Mouse (Mus musculus) testis, adult 10 weeks (tissue): ENCODE data around the gene Arhgef25. TPM values are rescaled to one million over a fixed set of nuclear protein-coding genes. Genes with fewer than 3 reads are reported as not detected.

Experiments used
- polyA plus RNA-seq: library from polyadenylated mRNA; stranded (reverse); fragments of 350-450 nt; fragmentation: Illumina TruSeq; extraction: RNeasy Lipid Tissue Mini Kit (QIAGEN cat#74804); gene quantifications from one replicate; pipeline ENCODE4 v1.2.3, GENCODE M21; 2014; ENCODE audit warnings: low read depth, low replicate concordance

Arhgef25 gene
- 7.3 TPM for polyA plus RNA-seq

DNA sequence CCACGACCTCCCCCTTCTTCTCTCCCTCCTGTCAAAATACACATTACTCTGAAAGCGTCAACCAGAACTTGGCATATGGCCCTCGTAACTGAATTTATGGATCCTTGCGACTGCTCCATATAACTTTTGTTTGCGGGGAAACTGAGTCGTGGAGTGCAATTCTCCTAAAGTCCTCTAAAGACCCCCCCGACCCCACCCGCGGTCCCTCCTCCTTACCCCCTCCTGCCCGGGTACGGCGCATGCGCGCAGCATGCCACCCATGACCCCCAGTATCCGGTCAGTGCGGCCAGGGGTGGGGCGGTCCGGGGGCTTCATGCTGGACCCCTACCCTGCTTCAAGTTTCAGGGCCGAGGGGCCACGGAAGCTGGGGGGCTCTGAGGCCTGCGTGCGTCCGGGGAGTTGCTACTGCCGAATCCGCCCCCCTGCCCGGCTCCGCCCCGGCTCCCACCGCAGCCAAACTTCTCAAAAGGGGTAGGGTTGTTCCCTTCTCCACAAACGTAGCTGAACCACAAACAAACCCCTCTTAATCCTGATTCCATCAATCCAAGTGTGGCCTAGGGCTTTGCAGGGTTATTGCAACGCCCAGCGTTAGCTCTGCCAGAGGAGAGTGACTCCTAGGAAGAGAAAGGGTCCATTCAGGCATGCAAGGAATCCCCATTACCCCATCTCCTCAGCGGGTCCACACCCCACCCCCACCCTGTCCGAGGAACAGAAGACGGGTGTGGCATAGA is at the start of gene Arhgef25:
Arhgef25 (minus strand) TSS at position 433 of the 731 bp plus-strand sequence.

DNA sequence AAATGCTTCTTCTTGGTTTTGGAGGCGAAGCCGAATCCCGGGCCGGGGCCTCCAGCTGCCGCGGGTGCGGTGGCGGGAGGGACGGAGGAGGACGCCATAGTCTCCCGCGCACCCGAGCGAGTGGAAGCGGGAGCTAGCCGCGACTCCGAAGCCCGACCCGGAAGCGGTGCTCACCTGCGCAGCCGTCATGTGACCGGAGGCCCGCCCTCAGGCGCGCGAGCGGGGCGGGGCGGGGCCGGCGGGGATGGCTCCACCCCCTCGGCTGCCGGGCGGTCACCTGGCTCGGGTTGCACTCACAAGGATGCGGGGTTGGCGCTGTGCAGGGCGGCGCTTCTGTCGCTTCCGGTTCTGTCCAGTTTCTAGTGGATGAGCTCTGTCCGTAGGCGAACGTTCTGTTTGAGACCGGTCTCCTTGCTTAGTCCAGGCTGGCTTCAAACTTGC is 21.6 kb upstream of the Arhgef25 start, which contains the start of gene Pip4k2c:
Pip4k2c (minus strand) TSS at position 172 of the 441 bp plus-strand sequence.

DNA sequence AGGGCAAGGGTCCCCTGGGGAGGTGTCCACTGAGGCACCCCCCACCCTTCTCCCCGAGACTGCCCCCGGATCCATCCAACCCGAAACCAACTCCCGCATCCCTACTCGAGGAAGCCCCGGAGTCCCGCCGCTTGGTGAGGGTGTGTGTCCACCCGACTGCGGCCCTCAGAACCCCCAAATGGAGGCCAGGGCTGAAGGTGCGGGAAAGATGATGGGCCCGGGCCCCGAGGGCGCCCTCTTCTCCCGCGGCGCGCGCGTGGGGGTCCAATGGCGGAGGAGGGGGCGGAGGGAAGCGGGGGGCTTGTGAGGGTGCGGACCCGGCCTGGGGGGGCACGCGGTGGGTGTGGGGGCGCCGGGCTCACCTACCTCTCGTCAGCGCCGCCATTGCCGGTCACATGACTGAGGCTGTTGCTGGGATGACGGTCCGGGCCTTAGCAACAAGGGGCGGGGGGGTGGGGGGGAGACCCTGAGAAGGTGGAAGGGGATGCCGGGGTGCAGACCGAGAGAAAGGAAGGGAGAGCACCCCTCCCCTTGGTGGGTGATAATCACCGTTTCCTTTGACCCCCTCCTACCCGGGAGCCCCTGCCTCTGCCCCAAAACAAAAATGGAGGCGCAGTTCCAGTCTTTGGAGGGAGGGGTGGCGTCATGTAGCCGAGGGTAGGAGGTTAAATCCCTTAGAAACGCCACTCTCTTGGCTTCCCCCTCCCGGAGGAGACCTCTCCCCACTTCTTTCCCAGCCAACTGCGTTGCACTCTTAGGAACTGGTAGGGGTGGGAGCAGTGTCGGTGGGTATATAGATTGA is 5.6 kb upstream of the Arhgef25 start, which contains the start of gene Dtx3:
Dtx3 (minus strand) TSS at position 401 of the 802 bp plus-strand sequence.

DNA sequence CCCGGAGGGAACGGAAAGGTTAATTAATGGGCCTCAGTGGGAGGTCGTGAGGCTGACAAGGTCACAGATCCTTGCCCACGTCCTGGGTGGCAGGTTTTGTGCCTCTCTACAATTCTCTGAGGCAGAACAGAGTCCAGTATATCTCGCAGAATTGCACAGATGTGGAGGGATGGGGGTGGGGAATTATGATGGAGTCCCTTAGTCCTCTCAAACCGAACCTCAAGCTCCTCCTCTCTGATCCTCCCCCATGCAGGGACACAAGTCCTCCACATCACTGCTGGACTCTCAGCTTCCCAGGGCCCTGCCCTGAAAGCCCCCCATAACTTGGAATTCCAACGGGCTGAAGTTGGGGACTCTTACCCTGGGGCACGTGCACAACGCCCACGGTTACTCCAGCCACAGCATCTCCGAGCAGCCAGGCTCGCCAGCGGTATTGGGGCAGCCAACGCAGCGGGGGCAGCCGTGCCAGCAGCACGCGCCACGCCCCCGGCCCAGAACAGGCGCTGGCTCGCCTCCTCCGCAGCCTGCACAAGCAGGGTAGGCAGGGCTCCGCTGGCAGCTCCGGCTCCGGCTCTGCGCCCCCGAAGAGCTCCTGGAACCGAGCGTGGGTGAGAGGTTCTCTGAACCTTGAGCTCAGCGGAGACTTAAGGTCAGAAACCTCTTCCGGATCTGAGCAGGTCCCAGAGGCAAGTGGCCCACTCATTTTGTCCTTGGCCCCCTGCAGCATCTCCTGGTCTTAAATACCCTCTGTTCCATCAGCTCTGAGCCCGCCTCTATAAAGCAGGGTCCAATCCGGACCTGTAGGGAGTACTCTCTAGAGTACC is 9.8 kb downstream of the Arhgef25 start, which contains the start of gene Slc26a10:
Slc26a10 (minus strand) TSS at position 775 of the 824 bp plus-strand sequence.

DNA sequence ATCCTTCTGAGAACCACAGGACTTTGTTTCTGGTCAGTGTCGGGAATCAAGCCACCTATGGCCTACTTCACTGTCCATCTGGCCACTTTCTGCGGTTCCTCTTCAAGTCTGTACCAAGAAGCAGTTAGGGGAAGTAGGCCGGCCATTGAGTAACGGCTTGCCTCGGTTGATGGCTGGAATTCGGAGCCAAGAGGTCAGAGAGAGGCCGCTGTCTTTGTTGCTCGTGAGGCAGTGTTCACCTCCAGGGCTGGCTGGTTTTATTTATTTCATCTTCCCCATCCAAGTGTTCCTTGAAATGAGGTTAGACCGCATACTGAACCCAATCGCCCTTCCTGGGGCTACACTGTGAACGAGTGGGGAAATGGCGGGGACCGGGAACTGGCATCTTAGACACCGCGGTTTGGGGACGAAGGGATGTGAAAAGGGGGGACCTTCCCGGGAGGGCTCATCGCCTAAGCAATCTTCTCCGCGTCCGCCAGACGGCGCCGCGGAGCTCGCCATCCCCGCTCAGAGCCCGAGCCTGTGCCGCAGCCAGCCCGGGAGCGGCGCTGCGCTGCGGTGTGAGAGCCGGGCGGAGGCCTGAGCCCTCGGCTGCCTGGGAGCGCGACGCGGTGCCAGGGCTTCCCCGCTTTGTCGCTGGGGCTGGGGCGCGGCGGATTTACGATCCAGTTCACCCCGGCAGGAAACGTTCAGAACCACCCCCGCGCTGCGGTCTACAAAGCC is 25.1 kb downstream of the Arhgef25 start, which contains the start of gene B4galnt1:
B4galnt1 (plus strand) TSS at position 595 of the 723 bp plus-strand sequence.

Other genes starting within 250 kb of the Arhgef25 start
- gene Ctdsp2, start 211.4 kb downstream of the Arhgef25 start, polyA plus RNA-seq = 5.3 TPM
- not detected for gene Avil, start 189.4 kb downstream of the Arhgef25 start, polyA plus RNA-seq
- 2.9 TPM for gene Tsfm, start 159.2 kb downstream of the Arhgef25 start, polyA plus RNA-seq
- gene Mettl1, start 148.7 kb downstream of the Arhgef25 start, polyA plus RNA-seq = 3.7 TPM
- not detected for gene Eef1akmt3, start 148.6 kb downstream of the Arhgef25 start, polyA plus RNA-seq
- 0.11 TPM for gene Cyp27b1, start 141.8 kb downstream of the Arhgef25 start, polyA plus RNA-seq
- gene March9, start 129.9 kb downstream of the Arhgef25 start, polyA plus RNA-seq = 0.27 TPM
- gene Cdk4, start 126.5 kb downstream of the Arhgef25 start, polyA plus RNA-seq = 13.9 TPM
- gene Tspan31, start 119.8 kb downstream of the Arhgef25 start, polyA plus RNA-seq = 9.5 TPM
- 0.06 TPM for gene Agap2, start 114.8 kb downstream of the Arhgef25 start, polyA plus RNA-seq
- gene Os9, start 69.0 kb downstream of the Arhgef25 start, polyA plus RNA-seq = 5.2 TPM
- gene B4galnt1, start 24.9 kb downstream of the Arhgef25 start, polyA plus RNA-seq = 1.1 TPM
- gene Slc26a10, start 9.4 kb downstream of the Arhgef25 start, polyA plus RNA-seq = 3.1 TPM
- gene Dtx3, start 5.6 kb upstream of the Arhgef25 start, polyA plus RNA-seq = 7.7 TPM
- 7.2 TPM for gene Pip4k2c, start 21.5 kb upstream of the Arhgef25 start, polyA plus RNA-seq
- 0.84 TPM for gene Kif5a, start 73.3 kb upstream of the Arhgef25 start, polyA plus RNA-seq
- gene Dctn2, start 76.3 kb upstream of the Arhgef25 start, polyA plus RNA-seq = 67.0 TPM
- gene Mbd6, start 98.9 kb upstream of the Arhgef25 start, polyA plus RNA-seq = 3.4 TPM
- gene Mars, start 121.7 kb upstream of the Arhgef25 start, polyA plus RNA-seq = 11.4 TPM
- gene Arhgap9, start 131.9 kb upstream of the Arhgef25 start, polyA plus RNA-seq = 0.10 TPM
- 0.13 TPM for gene Gli1, start 151.9 kb upstream of the Arhgef25 start, polyA plus RNA-seq
- not detected for gene Inhbe, start 164.3 kb upstream of the Arhgef25 start, polyA plus RNA-seq
- gene Inhbc, start 180.3 kb upstream of the Arhgef25 start, polyA plus RNA-seq = not detected
- 121 TPM for gene R3hdm2, start 190.2 kb upstream of the Arhgef25 start, polyA plus RNA-seq